Mouse (Mus musculus) gastrocnemius, postnatal 14 days (tissue): Measurements from ENCODE around the gene Sox18. TPM values are rescaled to one million over a fixed set of nuclear protein-coding genes. Genes with fewer than 3 reads are reported as not detected.
A peak's percentile ranks its signal among the peaks of the same experiment; 100 is the strongest.

Source experiments
- DNase-seq: peaks from one replicate; pipeline ENCODE4 v3.0.0; 2021; ENCODE audit warnings: mixed read lengths
- intact Hi-C: fragments of 180-260 bp; cut with DNase I; formaldehyde crosslinking; loops from one replicate; pipeline ENCODE4 v1.15.1; 2025; ENCODE audit warnings: low total_unique reads
- long read RNA-seq, 2 experiments: library from polyadenylated mRNA; stranded (forward); transcript quantifications; one replicate each; pipeline ENCODE4 v2.0.0; 2021
- total RNA-seq, 2 experiments: library from RNA; stranded (reverse); gene quantifications; 2 replicates each; pipeline ENCODE4 v1.2.3; 2021

Gene Sox18
- 10 to 100 TPM; 27.3 to 28.0 TPM for total RNA-seq
- long read RNA-seq, experiment 1, transcript Sox18-201 (2 exons, 1,620 nt): major isoform, 16 of 17 reads
- long read RNA-seq, experiment 1, partial matches to known transcripts: 1 of 17 reads
- long read RNA-seq, experiment 1, other reads (novel, unspliced or antisense): 0 of 17 reads
- long read RNA-seq, experiment 2, transcript Sox18-201 (2 exons, 1,620 nt): major isoform, 6 of 6 reads
- long read RNA-seq, experiment 2, partial matches to known transcripts: 0 of 6 reads
- long read RNA-seq, experiment 2, other reads (novel, unspliced or antisense): 0 of 6 reads

DNA sequence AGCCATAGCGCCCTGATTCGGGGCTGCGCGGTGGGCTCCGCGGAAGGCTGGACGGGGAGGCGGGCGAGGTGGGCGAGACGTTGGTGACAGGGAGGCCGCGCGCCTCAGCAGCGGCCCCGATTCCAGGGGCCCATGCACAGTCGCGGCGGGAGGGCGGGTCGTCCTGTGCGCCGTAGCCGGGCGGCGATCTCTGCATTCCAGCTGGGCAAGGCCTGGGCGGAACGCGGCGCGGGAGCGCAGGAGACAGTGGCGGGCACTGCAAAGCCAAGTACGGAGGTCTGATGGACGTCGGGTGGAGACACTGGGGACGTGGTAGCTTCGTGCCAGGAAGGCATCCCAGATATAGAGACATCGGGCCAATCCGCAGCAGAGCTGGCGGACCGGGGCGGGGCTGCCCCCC, at the start of gene Sox18:
Gene Sox18 (minus strand): TSS at position 315 of the 400 bp plus-strand sequence.
- peak; percentile 36 for DNase-seq
- intact Hi-C loops: no loop called here

DNA sequence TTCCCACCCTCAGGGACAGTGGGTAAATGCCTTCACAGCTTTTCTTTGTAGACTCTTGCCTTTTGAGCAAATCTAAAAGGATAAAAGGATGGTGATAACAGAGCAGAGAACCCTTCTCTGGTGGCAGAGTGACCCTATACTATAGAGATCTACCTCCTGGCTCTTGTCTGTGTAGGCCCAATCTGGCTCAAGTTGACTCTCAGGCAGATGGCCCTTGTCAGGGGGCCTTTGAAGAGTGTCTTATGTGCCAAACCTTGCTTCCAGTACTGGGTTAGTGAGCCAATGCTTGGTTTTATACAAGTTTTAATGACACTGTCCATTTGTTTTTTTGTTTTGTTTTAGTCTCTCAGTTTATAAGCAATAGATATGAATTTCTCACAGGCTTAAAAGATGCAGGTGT, 49.8 kb upstream of the Sox18 start:
- DNase-seq: no peak
- intact Hi-C loops: loop anchor here (10.0 kb wide), 1 partner anchor 144 kb away; the partner anchor contains the start of gene Polr3k

DNA sequence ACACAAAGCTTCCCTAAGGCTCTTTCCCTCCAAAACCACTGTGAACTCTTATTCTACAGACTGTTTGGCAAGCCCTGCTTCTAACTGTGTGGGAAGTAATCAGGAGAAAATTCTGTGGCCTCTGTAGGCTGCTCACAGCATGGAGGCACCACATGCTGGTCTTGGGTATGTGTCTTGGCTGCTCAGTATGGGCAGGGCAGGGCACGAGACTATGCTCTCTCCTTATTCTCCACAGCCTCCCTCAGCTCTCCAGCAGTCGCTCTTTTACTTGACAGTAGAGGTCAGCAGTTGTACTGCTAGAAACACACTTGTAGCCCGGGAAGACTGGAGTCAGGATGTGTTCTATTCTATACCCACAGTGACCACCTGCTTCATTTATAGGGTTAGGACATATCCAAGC, 48.6 kb upstream of the Sox18 start:
- intact Hi-C loops: loop anchor here (10.0 kb wide), 1 partner anchor 145 kb away; the partner anchor contains the start of gene Polr3k
- DNase-seq: no peak

DNA sequence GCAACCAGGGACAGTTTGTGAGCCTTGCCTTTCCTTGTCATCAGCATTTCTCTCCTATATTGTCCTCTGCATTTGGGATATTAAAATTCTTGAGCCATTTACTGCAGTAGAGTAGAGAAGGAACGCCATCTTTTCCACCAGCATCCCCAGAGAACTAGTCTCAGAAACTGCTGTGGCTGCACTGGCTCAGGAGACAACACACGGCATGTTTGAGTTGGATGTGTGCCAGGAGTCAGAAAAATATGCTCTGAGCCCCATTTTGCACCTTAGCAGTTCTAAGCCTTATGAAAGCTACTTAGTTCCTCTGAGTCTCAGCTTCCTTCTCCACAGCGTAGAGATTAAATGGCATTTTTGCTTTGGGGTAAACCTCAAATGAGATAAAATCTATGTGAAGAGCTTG, 45.6 kb upstream of the Sox18 start:
- no peak for DNase-seq
- intact Hi-C loops: no loop called here

DNA sequence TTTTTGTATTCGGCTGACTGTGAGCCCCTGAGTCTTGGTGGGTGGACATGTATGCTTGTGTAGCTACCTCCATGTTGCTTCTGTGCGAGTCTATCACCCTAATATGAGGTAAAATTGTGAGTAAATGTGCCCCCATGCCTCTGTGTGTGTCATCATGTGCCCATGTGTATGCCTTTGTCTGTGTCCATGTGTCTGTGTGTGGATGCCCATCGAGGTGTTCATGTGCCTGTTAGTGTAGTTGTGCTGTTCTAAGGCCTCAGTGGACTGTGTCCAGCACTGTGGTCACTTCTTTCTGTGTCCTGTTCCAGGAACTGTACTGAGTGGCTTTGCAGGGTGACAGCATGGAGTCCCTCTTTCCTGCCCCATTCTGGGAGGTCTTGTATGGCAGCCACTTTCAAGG, 43.9 kb upstream of the Sox18 start:
- intact Hi-C loops: no loop called here

DNA sequence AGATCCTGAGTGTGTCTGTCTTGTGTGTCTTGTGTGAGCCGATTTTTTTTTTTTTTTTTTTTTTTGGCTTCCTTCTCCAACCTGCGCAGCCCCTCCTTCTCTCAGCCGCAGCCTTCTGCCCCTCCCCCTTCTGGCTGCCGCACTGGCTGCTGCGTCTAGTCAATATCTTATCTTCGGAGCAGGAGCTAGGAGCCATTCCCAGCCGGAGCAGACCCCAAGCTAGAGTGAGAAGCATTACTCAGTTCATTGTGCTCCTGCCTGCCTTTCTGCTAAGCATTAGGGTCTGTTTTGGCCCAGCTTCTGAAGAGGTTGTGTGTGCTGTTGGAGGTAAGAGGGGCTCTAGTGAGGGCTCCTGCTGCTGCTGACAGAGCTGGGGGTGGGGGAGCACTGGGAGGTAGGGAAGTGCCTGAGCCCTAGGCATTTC, 43.5 kb upstream of the Sox18 start, which contains the start of gene Oprl1:
Gene Oprl1 (plus strand): TSS at position 114 of the 424 bp plus-strand sequence.
- DNase-seq: no peak

More for the DNA sequence above, 43.9 kb upstream of the Sox18 start:
- no peak for DNase-seq

DNA sequence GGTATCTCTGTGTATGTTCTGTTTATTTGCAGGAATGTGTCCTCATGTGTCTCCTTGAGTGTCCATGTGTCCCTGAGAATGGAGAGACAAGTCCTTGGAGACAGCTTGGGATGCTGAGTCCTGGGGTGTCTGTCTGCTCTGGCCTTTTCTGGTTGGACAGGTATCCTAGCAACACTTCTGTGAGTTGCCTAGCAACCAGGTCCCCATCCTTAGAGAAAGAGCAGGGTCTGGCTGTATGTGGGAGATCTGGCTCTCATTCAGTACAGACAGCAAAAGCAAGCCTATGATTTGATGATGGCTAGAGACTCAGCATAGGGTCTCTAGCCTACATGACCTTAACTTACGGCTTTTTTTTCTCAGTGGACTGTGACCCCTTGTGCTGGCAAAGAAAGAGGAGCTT, 42.3 kb upstream of the Sox18 start:
- DNase-seq: no peak
- intact Hi-C loops: no loop called here

More for the DNA sequence above, 43.5 kb upstream of the Sox18 start, which contains the start of gene Oprl1:
- intact Hi-C loops: no loop called here

DNA sequence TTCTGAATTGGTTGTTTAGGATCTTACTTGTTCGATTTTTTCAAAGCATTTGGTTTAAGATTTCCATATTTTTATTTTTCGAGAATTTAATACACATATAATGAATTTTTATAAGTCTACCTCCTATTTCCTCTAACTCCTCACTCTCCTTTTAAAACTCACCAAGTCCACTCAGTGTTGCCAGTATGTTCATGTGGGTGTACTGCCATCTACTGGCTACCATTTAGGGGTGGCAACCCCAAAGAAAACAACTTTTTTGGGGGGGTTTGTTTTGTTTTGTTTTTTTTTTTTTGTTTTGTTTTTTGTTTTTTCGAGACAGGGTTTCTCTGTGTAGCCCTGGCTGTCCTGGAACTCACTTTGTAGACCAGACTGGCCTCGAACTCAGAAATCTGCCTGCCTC, 35.2 kb upstream of the Sox18 start:
- DNase-seq: no peak
- intact Hi-C loops: no loop called here

DNA sequence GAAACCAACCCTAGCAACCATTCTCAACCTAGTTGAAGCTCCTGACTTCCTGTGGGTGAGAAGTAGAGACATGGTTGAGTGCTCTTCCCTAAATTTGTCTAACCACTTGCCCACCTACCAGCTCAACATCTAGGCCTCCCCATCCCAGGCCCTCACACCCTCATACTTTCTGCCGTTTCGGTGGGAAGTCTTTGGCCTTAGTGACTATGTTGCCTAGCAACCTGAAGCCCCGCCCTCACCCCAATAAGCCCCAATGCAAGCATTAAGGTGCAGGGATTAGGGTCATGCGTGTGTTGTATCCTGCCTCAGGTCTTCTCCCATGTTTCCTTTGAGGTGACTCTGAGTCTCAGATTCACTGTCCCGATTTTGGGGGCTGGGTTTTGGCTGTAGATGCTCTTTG, 26.8 kb upstream of the Sox18 start, which contains the start of gene Lkaaear1:
Gene Lkaaear1 (minus strand): TSS at position 202 of the 400 bp plus-strand sequence.
- intact Hi-C loops: no loop called here
- no peak for DNase-seq

DNA sequence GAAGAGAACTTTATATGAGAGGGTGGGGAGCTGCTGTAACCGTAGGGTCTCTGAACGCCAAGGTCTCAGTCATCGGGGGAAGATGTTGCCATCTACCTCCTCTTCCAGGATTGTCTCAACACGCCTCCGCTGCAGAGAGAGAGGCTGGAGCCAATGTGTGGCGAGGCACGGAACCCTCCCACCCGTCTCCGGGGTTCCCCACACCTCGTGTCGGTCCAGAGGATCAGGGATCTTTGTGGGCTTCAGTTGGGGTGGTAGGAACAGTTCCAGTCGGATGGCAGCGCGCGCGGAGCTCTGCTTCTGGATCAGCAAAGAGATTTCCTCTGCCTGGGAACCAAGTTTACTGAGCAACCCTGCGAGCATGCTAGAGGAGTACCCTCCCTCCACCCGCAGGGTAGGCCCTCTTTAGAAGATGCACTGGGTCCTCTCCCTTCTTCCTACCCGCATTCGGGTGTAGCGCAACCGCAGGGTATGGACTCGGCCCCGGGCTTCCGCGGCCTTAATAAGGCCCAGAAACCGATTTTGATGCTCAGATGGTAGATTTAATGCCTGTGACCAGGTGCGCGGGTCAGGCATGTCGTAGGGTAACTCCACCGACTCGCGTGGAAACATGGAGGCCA, 25.5 kb upstream of the Sox18 start:
- DNase-seq: no peak
- intact Hi-C loops: no loop called here

DNA sequence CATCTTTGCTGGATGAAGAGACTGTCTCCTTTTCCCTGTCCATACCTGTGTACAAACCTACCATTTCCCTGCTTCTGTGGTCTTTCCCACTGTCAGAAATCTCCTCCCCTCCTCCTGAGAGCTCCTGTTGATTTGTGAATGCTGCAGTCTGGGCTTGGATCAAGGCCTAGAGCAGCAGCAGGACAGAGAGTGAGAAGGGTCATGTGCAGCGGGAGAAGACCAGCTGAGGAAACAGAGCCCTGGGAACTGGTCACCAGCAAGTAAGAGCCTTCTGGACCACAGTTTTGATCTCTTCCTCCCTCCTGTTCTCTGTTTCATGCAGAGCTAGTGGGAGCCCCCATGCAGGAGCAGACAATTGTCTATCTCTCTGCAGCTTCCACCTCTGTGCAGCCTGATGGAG, 24.3 kb upstream of the Sox18 start:
- intact Hi-C loops: no loop called here

DNA sequence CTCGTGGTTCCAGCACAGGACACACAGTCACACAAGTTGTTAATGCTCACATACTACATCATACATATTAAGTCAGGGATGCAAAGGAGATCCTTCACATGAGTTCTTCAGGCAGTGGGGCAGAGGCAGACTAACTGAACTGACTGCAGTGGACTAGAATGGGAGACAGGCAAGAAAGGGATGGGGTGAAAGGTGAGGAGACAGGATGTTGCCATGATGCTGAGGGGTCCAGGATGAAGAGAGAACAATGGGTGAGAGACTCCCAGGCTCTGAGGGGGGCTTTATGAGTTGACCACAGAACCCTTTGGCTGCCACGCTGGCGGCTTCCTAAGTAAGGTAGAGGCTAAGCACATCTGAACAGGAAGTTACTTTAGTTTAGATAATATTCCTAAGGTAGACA, 23.1 kb upstream of the Sox18 start:
- intact Hi-C loops: no loop called here
- no peak for DNase-seq

More for the DNA sequence above, 24.3 kb upstream of the Sox18 start:
- DNase-seq: no peak

DNA sequence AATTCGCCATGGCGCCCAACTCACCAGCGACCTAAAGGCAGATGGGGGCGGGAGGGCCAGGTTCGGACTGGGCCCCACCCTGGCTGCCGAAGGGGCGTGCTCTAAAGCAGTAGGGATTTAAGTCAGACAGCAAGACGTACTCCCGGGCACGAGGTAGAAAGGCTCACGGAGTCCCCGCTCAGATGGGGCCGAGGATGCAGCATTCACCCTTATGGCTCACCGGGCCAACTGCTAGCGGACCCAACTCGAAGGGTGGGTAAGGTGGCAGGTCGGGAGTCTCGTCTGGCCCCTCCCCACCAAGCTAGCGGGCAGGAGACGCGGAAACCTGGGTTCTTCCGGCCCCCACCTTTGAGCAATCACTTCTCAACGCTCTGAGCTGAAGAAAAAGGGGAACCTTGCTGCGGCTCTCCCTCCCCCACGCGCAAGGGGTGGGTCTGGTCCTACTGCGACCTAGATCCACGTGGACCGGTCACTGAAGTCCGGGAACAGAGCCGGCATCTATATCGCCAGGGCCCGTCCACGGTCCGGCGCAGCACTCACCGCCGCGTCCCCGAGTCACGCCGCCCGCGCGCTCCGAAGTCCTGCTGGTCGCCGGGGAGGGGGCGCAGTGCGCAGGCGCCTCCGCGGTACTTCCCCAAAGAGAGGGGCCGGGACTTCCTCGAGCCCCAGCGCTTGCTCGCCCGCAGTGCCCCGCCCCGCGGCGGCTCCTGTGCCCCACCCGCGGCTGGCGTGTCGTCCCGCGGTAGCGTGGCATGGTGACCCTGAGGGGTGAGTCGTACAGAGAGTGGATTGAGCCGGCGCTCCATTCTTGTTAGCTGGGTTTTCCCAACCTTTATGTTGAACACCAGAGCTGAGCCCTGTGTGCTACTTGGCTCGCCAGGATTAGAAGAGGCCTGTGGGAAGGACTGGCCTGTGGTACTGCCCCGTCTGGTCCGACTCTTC, 22.2 kb upstream of the Sox18 start, which contains the start of gene Rgs19:
Gene Rgs19 (minus strand): TSS at position 639 of the 942 bp plus-strand sequence.
- intact Hi-C loops: no loop called here
- peak; percentile 84 for DNase-seq

DNA sequence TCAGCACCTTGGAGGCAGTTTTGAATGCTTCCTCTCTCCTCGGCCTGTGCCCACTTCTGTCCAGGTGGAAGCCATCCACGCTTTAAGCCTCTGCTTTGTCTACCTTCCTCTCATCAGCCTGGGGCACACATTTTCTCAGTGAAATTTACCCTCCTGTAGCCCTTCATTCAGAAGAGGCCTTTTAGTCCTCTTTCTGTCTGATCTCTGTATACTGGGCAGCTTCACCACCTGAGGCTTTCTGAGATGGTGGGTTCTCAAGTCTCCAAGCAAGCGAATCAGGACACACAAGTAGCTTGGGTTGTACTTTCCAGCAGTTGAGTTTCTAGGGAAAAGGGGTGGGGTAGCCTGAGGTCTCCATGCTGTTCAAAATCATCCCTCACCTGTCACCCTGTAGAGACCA, 20.9 kb upstream of the Sox18 start:
- DNase-seq: no peak
- intact Hi-C loops: no loop called here

DNA sequence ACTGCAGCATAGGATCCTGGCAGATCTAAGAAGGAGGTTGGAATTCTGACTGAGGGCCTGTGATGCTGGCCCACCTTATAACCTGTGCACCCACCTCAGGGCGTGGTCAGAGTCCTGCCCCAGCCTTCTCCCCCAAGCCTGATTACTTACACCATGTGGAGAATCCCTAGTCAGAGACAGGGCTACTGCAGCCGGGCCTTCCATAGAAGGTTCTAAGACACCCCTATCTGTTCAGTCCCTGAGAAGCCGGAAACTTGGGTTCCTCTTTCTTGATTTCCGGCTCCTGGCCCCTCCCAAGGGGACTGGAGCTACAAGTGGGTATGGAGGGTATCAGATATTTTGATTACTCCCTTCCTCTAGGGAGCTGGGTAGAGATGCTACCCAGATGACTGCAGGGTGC, 20.1 kb upstream of the Sox18 start:
- intact Hi-C loops: no loop called here
- no peak for DNase-seq

DNA sequence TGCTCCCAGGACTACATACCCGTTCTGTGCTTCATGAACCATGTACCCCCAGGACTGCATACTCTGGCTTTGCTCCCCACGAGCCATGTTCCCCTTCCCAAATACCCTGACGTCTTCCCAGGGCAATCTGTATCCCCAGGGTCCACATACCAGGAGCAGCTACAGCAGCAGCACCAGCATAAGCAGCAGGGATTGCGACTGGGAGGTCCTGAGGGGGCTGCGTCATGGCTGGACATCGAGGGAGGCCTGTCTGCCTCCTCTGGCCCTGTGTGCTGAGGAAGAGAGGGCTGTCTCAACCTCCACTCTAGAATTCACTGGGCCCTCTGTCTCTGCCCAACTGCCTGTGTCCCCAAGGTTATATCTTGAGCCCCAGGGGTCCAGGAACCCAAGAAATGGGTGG, 19.6 kb upstream of the Sox18 start:
- no peak for DNase-seq
- intact Hi-C loops: no loop called here

DNA sequence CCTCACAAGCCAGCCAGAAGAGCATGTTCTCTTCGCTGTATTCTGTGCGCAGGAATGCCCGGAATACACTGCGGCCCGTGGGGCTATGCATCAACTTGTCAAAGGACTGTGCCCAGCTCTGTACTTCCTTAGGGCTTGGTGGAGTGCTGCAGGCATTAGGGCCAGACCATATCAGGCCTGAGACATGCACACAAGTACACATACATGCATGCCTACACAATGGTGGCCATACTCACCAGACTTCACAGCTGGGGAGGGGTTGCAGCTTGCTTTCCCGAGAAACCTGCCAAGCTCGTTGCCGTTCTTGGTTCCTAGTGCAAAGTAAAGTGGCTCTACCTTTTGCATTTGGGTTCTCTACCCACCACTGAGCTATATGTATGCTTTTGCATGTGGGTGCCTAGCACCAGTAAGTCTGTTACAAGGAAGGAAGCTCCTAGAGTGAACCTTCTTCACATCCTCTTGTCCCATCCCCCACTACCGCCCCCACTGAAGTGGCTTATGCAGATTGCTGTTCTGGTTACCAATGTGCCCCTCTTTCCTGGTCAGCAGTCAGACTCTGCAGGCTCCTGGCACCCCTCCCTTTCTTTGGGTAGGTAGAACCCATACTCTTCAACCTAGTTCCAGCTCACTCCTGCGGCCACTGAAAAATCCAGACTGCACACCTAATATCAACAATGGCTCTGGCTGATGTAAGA, 18.2 kb upstream of the Sox18 start:
- no peak for DNase-seq
- intact Hi-C loops: no loop called here

DNA sequence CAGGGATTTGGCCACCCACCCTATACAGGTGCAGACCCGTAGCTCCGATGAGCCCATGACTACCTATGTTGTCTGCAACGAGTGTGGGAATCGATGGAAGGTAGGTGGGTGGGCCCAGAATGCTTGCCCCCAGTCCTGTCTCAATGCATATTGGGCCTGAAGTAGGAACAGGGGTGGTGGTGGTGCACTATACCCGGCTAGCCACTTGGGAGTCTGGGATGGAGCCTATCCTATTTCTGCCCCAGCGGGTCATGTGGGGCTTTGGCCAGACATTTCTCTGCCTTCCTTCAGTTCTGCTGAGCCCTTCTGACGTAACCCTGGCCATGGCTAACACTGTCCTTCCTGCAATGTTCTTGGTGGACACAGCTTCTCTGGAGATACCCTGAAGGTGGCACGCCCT, 16.1 kb upstream of the Sox18 start:
- intact Hi-C loops: no loop called here
- DNase-seq: no peak

DNA sequence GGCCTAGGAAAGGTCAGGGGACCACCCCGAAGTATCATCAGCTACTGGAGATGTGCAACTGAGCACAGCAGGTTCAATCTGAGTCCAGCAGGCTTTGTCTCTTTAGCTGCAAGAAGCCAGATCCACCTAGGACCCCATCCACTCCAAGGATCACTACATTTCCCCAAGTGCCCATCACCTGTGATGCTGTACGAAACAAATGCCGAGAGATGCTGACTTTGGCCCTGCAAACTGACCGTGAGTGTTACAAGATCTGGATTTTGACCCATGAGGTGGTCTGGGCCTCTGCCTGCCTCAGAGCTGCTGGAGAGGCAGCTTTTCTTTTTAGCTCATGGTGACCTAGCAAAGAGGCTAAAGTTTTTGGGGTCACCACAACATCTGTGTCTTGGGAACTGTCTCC, 14.2 kb upstream of the Sox18 start:
- intact Hi-C loops: no loop called here
- DNase-seq: no peak
